Mouse (Mus musculus): Measurements from ENCODE around the gene Tbc1d1. TPM values are rescaled to one million over a fixed set of nuclear protein-coding genes. Genes with fewer than 3 reads are reported as not detected.

The Tbc1d1 gene
- polyA plus RNA-seq, 2 experiments: 4.8 to 5.6 TPM

DNA sequence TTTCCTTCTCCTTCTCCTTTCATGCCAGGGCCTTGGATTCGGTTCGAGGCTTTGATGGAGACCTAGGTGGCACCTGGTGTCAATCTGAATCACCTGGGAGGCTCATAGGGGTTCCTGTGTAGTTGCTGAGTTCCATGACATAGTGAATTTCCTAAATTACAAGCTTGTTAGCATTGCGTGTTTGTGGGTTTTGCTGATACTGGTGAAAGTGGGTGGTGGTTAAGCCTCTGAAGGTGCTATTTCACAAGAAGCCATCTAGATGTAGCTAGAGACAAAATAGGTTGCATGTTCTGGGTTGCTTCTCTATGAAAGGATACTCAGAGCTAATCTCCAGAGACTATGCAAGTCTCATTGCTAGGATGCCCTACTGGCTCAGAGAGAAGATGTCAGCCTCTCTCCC is 56.5 kb downstream of the Tbc1d1 start:
- Histone ChIP-seq H3K4me1 (replicated peaks; ENCODE audit: control insufficient read depth in 2 of 2, insufficient read depth in 2 of 2, low read length in 1 of 2) (peaks cover 0 to 10% of the 10 kb centered on the region in 2 experiments; a peak in 2 of 4 replicates), H3K9ac (replicated peaks) (no peak overlapping the region), H3K27me3 (ENCODE audit: control insufficient read depth, insufficient read depth, low read length) (no peaks in the 10 kb centered on the region), H3K4me3 (ENCODE audit: insufficient read depth in 1 of 2, low read depth in 2 of 2, low read length in 2 of 2) (no peak overlapping the region), H3K36me3 (replicated peaks; ENCODE audit: control insufficient read depth, insufficient read depth, low read depth) (no peaks in the 10 kb centered on the region), H3K4me2 (ENCODE audit: low read depth) (no peak overlapping the region), H3K9me3 (ENCODE audit: control insufficient read depth, low read length) (no peaks in the 10 kb centered on the region), H3K27ac (no peak overlapping the region)
- no peak for DNase-seq (ENCODE audit: low read depth in 3 of 3, low spot score in 3 of 3)
- TF ChIP-seq CTCF (IDR thresholded peaks at IDR 0.05; ENCODE audit: low read depth) (no peak), EP300 (IDR thresholded peaks at IDR 0.05; ENCODE audit: low read depth) (no peak)
- no peak for ATAC-seq (ENCODE audit: insufficient read depth)
- whole genome bisulfite sequencing (ENCODE audit: insufficient replicate concordance): 40% methylated on average over 3 of the region's 3 CpGs

- no peak overlapping the region for H3K4me2 ChIP-seq (ENCODE audit: low read depth)
- H3K36me3 ChIP-seq (replicated peaks; ENCODE audit: control insufficient read depth, insufficient read depth, low read depth): no peaks in the 10 kb centered on the region
- no peak overlapping the region for H3K9ac ChIP-seq (replicated peaks)
- ATAC-seq (ENCODE audit: insufficient read depth) (no peak), DNase-seq (ENCODE audit: low read depth in 3 of 3, low spot score in 3 of 3) (no peak)
- no peak overlapping the region for H3K4me3 ChIP-seq (ENCODE audit: insufficient read depth in 1 of 2, low read depth in 2 of 2, low read length in 2 of 2)
- H3K9me3 ChIP-seq (ENCODE audit: control insufficient read depth, low read length): no peaks in the 10 kb centered on the region
- H3K27me3 ChIP-seq (ENCODE audit: control insufficient read depth, insufficient read depth, low read length): no peaks in the 10 kb centered on the region
- WGBS (ENCODE audit: insufficient replicate concordance): 79% methylated on average over 5 of the region's 5 CpGs
- no peak overlapping the region for H3K27ac ChIP-seq
- H3K4me1 ChIP-seq (replicated peaks; ENCODE audit: control insufficient read depth in 2 of 2, insufficient read depth in 2 of 2, low read length in 1 of 2): peaks cover 0 to 15% of the 10 kb centered on the region in 2 experiments; a peak in 2 of 4 replicates
- TF ChIP-seq CTCF (IDR thresholded peaks at IDR 0.05; ENCODE audit: low read depth): no peak
- TF ChIP-seq EP300 (IDR thresholded peaks at IDR 0.05; ENCODE audit: low read depth): no peak
Observed at GRCm38 (mm10) chr5:64215806-64216205, 59.7 kb downstream of the Tbc1d1 start.

DNA sequence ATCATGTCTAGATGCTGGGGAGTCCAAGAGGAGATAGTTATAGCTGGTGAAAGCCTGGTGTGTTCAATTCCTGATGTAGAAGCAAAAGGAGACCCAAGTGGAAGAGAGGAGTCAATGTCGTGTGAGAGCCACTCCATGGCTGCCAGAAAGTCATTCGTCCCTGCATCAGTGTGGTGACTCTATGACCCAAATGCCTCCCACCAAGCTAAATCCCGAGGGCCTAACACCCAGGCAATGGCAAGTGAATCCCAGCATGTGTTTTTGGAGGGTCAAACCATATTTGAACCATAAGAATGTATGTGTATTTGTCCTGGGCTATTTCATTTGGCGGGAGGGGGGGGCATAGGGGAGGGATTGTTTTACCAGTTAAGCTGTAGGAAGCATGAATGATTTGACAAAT is 60.2 kb downstream of the Tbc1d1 start:
- ATAC-seq (ENCODE audit: insufficient read depth): no peak
- 71% methylated on average over 4 of the region's 4 CpGs for WGBS (ENCODE audit: insufficient replicate concordance)
- Histone ChIP-seq H3K9ac (replicated peaks) (no peak overlapping the region), H3K36me3 (replicated peaks; ENCODE audit: control insufficient read depth, insufficient read depth, low read depth) (no peaks in the 10 kb centered on the region), H3K27me3 (ENCODE audit: control insufficient read depth, insufficient read depth, low read length) (no peaks in the 10 kb centered on the region), H3K9me3 (ENCODE audit: control insufficient read depth, low read length) (no peaks in the 10 kb centered on the region), H3K4me2 (ENCODE audit: low read depth) (no peak overlapping the region), H3K4me3 (ENCODE audit: insufficient read depth in 1 of 2, low read depth in 2 of 2, low read length in 2 of 2) (no peak overlapping the region), H3K27ac (no peak overlapping the region), H3K4me1 (replicated peaks; ENCODE audit: control insufficient read depth in 2 of 2, insufficient read depth in 2 of 2, low read length in 1 of 2) (peaks cover 0 to 15% of the 10 kb centered on the region in 2 experiments; a peak in 2 of 4 replicates)
- TF ChIP-seq CTCF (IDR thresholded peaks at IDR 0.05; ENCODE audit: low read depth) (no peak), EP300 (IDR thresholded peaks at IDR 0.05; ENCODE audit: low read depth) (no peak)
- DNase-seq (ENCODE audit: low read depth in 3 of 3, low spot score in 3 of 3): no peak

DNA sequence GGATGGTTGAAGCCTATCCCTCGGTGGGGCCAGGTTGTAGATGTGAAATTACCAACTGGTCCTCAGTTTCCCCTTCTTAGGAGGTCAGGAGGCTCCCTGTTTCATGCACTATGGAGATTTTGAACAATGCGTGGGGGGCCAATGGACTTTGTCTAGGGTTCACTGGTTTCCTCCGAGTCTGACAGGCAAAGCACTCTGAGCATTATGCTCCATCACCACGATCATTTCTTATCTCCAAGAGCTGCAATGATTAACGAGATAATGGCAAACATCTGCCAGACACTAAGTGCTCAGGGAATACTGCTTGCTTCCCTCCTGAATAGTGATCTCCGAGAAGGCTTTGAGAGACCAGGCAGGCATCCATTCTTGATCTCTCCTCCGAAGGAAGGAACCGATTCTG is 61.2 kb downstream of the Tbc1d1 start:
- H3K4me1 ChIP-seq (replicated peaks; ENCODE audit: control insufficient read depth in 2 of 2, insufficient read depth in 2 of 2, low read length in 1 of 2): peaks cover 0 to 12% of the 10 kb centered on the region in 2 experiments; a peak in 2 of 4 replicates
- TF ChIP-seq EP300 (IDR thresholded peaks at IDR 0.05; ENCODE audit: low read depth): no peak
- TF ChIP-seq CTCF (IDR thresholded peaks at IDR 0.05; ENCODE audit: low read depth): no peak
- 64% methylated on average over 8 of the region's 8 CpGs for WGBS (ENCODE audit: insufficient replicate concordance)
- H3K27ac ChIP-seq: no peak overlapping the region
- ATAC-seq (ENCODE audit: insufficient read depth): no peak
- no peaks in the 10 kb centered on the region for H3K9me3 ChIP-seq (ENCODE audit: control insufficient read depth, low read length)
- H3K4me3 ChIP-seq (ENCODE audit: insufficient read depth in 1 of 2, low read depth in 2 of 2, low read length in 2 of 2): no peak overlapping the region
- H3K9ac ChIP-seq (replicated peaks): no peak overlapping the region
- no peak overlapping the region for H3K4me2 ChIP-seq (ENCODE audit: low read depth)
- H3K27me3 ChIP-seq (ENCODE audit: control insufficient read depth, insufficient read depth, low read length): no peaks in the 10 kb centered on the region
- no peaks in the 10 kb centered on the region for H3K36me3 ChIP-seq (replicated peaks; ENCODE audit: control insufficient read depth, insufficient read depth, low read depth)
- DNase-seq (ENCODE audit: low read depth in 3 of 3, low spot score in 3 of 3): no peak

GRCm38 (mm10) chr5:64217816-64218602 is 61.9 kb downstream of the Tbc1d1 start:
- Histone ChIP-seq H3K4me1 (replicated peaks; ENCODE audit: control insufficient read depth in 2 of 2, insufficient read depth in 2 of 2, low read length in 1 of 2) (peaks cover 0 to 10% of the 10 kb centered on the region in 2 experiments; a peak in 2 of 4 replicates), H3K4me3 (ENCODE audit: insufficient read depth in 1 of 2, low read depth in 2 of 2, low read length in 2 of 2) (no peak overlapping the region), H3K4me2 (ENCODE audit: low read depth) (no peak overlapping the region), H3K27me3 (ENCODE audit: control insufficient read depth, insufficient read depth, low read length) (no peaks in the 10 kb centered on the region), H3K9ac (replicated peaks) (no peak overlapping the region), H3K27ac (no peak overlapping the region), H3K36me3 (replicated peaks; ENCODE audit: control insufficient read depth, insufficient read depth, low read depth) (no peaks in the 10 kb centered on the region), H3K9me3 (ENCODE audit: control insufficient read depth, low read length) (no peaks in the 10 kb centered on the region)
- no peak for ATAC-seq (ENCODE audit: insufficient read depth)
- 77% methylated on average over 13 of the region's 13 CpGs for WGBS (ENCODE audit: insufficient replicate concordance)
- DNase-seq (ENCODE audit: low read depth in 3 of 3, low spot score in 3 of 3): no peak
- TF ChIP-seq CTCF (IDR thresholded peaks at IDR 0.05; ENCODE audit: low read depth): no peak
- TF ChIP-seq EP300 (IDR thresholded peaks at IDR 0.05; ENCODE audit: low read depth): no peak
